Mouse (Mus musculus) kidney, adult 2 months (tissue): ENCODE measurements around the gene Pgbd5. TPM values are rescaled to one million over a fixed set of nuclear protein-coding genes. Genes with fewer than 3 reads are reported as not detected.
A peak's percentile ranks its signal among the peaks of the same experiment; 100 is the strongest.

ENCODE experiments used
- DNase-seq: peaks from one replicate; pipeline ENCODE4 v3.0.0; 2021
- H3K27ac ChIP-seq: fragments of 200-500 bp; 2 replicates; pipeline ENCODE4 v1.5.1; 2012; ENCODE audit warnings: low read depth, low read length, control low read depth, inconsistent platforms; ENCODE audit not compliant: insufficient read depth
- H3K27me3 ChIP-seq: fragments of 200-500 bp; replicated peaks from 2 replicates; pipeline ENCODE4 v1.6.1; 2012; ENCODE audit warnings: mild to moderate bottlenecking, moderate library complexity, low read length, inconsistent platforms; ENCODE audit not compliant: control insufficient read depth, insufficient read depth
- H3K36me3 ChIP-seq: fragments of 200-500 bp; 2 replicates; pipeline ENCODE4 v1.6.1; 2012; ENCODE audit warnings: mild to moderate bottlenecking, moderate library complexity, low read length, inconsistent platforms; ENCODE audit not compliant: control insufficient read depth, insufficient read depth
- H3K4me1 ChIP-seq: fragments of 200-500 bp; 2 replicates; pipeline ENCODE4 v1.6.1; 2011; ENCODE audit warnings: low read length; ENCODE audit not compliant: control insufficient read depth, insufficient read depth
- H3K4me3 ChIP-seq: fragments of 200-500 bp; 2 replicates; pipeline ENCODE4 v1.5.1; 2011; ENCODE audit warnings: mild to moderate bottlenecking, low read depth, low read length, control low read depth; ENCODE audit not compliant: insufficient read depth
- CTCF ChIP-seq: fragments of 200-500 bp; conservative IDR thresholded peaks from 2 replicates; pipeline ENCODE4 v1.5.1; 2011; ENCODE audit warnings: low read depth, mild to moderate bottlenecking, control low read depth, low read length, moderate library complexity, mixed read lengths; ENCODE audit not compliant: insufficient read depth, insufficient read length
- POLR2A ChIP-seq: fragments of 200-500 bp; IDR thresholded peaks from one replicate; pipeline ENCODE4 v1.6.1; 2011; ENCODE audit warnings: low read depth, low read length, control low read depth
- WGBS: fragments of 180-500 bp; shearing (Covaris S2); methylation state at CpG from one replicate; pipeline ENCODE4 v1.1.7; 2018; 5-methylcytosine and 5-hydroxymethylcytosine counted together
- polyA plus RNA-seq: library from polyadenylated mRNA; depleted of rRNA; stranded (reverse); fragments of >200 nt; gene quantifications from 2 replicates; pipeline ENCODE4 v1.2.3, GENCODE M21; 2012; rRNA removed

Gene Pgbd5
- polyA plus RNA-seq, result 0.39 and 0.41 TPM in 2 replicates

- TF ChIP-seq CTCF (no peak), POLR2A (no peak)
- Histone ChIP-seq H3K4me3 (no peak within 1 kb of the TSS), H3K27ac (no peak within 1 kb of the TSS), H3K36me3 (no peaks in the 10 kb centered on the region), H3K27me3 (no peaks in the 10 kb centered on the region), H3K4me1 (no peaks in the 10 kb centered on the region)
- 53% methylated on average over 6 of the region's 6 CpGs for WGBS
- DNase-seq, result no peak
These were observed at the start of gene Pgbd5 for GRCm38 (mm10) chr8:124439558-124439957. Gene Pgbd5, minus strand, starts transcription at chr8:124439658.

- Histone ChIP-seq H3K4me1 (no peaks in the 10 kb centered on the region), H3K27ac (no peak overlapping the region), H3K36me3 (no peaks in the 10 kb centered on the region), H3K4me3 (no peak overlapping the region), H3K27me3 (no peaks in the 10 kb centered on the region)
- TF ChIP-seq POLR2A (no peak), CTCF (peak; percentile 32; the same call in 1 of the 2 replicates)
- 69% methylated on average over 7 of the region's 7 CpGs for WGBS
- peak; percentile 68 for DNase-seq
These were observed 44.1 kb upstream of the Pgbd5 start for GRCm38 (mm10) chr8:124483356-124484115.

GRCm38 (mm10) chr8:124482790-124483189 is 43.3 kb upstream of the Pgbd5 start:
- no peak for DNase-seq
- no peaks in the 10 kb centered on the region for H3K36me3 ChIP-seq
- H3K27ac ChIP-seq, result no peak overlapping the region
- TF ChIP-seq POLR2A (no peak), CTCF (no peak)
- no peak overlapping the region for H3K4me3 ChIP-seq
- 93% methylated on average over 2 of the region's 2 CpGs for WGBS
- no peaks in the 10 kb centered on the region for H3K27me3 ChIP-seq
- H3K4me1 ChIP-seq, result no peaks in the 10 kb centered on the region

GRCm38 (mm10) chr8:124480321-124480720 is 40.9 kb upstream of the Pgbd5 start:
- WGBS, result 66% methylated on average over 8 of the region's 8 CpGs
- Histone ChIP-seq H3K4me3 (no peak overlapping the region), H3K27ac (no peak overlapping the region), H3K27me3 (no peaks in the 10 kb centered on the region), H3K4me1 (no peaks in the 10 kb centered on the region), H3K36me3 (no peaks in the 10 kb centered on the region)
- DNase-seq, result no peak
- no peak for TF ChIP-seq POLR2A

- TF ChIP-seq CTCF, result no peak
- TF ChIP-seq POLR2A, result no peak
- H3K4me3 ChIP-seq, result no peak overlapping the region
- H3K4me1 ChIP-seq, result no peaks in the 10 kb centered on the region
- H3K27me3 ChIP-seq, result no peaks in the 10 kb centered on the region
- H3K36me3 ChIP-seq, result no peaks in the 10 kb centered on the region
- H3K27ac ChIP-seq, result no peak overlapping the region
- no peak for DNase-seq
- WGBS, result 83% methylated on average over 3 of the region's 3 CpGs
These were observed 39.8 kb upstream of the Pgbd5 start for GRCm38 (mm10) chr8:124479251-124479650.

GRCm38 (mm10) chr8:124476701-124477100 is 37.2 kb upstream of the Pgbd5 start:
- Histone ChIP-seq H3K27ac (no peak overlapping the region), H3K4me1 (no peaks in the 10 kb centered on the region), H3K4me3 (no peak overlapping the region), H3K36me3 (no peaks in the 10 kb centered on the region), H3K27me3 (no peaks in the 10 kb centered on the region)
- TF ChIP-seq CTCF, result no peak
- TF ChIP-seq POLR2A, result no peak
- no peak for DNase-seq
- 50% methylated on average over 9 of the region's 9 CpGs for WGBS

GRCm38 (mm10) chr8:124475690-124476089 is 36.2 kb upstream of the Pgbd5 start:
- no peak for TF ChIP-seq CTCF
- TF ChIP-seq POLR2A, result no peak
- Histone ChIP-seq H3K4me1 (no peaks in the 10 kb centered on the region), H3K36me3 (no peaks in the 10 kb centered on the region), H3K4me3 (no peak overlapping the region), H3K27me3 (no peaks in the 10 kb centered on the region), H3K27ac (no peak overlapping the region)
- no peak for DNase-seq
- WGBS, result 30% methylated on average over 5 of the region's 5 CpGs

GRCm38 (mm10) chr8:124464641-124465040 is 25.2 kb upstream of the Pgbd5 start:
- no peaks in the 10 kb centered on the region for H3K36me3 ChIP-seq
- no peaks in the 10 kb centered on the region for H3K27me3 ChIP-seq
- WGBS, result 72% methylated on average over 2 of the region's 2 CpGs
- TF ChIP-seq CTCF, result no peak
- TF ChIP-seq POLR2A, result no peak
- no peak for DNase-seq
- no peaks in the 10 kb centered on the region for H3K4me1 ChIP-seq
- no peak overlapping the region for H3K4me3 ChIP-seq
- H3K27ac ChIP-seq, result no peak overlapping the region
